ENCODE assay signal across 27 mouse cellular contexts in the genomic region with DNA sequence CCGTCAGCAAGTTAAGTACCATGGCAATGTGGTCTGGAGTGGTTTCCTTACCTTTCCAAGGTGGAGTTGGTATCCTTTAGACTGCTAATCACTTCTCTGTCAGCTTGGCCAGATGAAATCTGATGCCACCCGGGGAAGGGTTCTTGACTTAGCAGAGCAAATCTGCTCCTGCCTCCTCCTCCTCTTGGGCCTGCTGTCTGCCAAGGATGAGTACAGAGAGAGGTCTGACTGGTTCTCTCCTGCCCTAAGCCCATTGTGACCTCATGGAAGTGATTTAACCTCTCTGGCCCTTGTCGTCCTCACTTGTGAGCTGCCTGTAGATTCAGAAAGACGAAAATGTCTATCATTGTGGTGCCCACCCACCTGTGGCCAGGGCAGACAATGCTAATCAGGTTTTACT. TPM values are rescaled to one million over a fixed set of nuclear protein-coding genes. Genes with fewer than 3 reads are reported as not detected.
DNase-seq lines count a peak whose midpoint lies in the region; ATAC-seq and TF ChIP-seq lines count a peak whose summit lies in the region.
"Had no signal": no experiment of that assay in that cellular context is flagged by ENCODE, and none has a peak within 500 bp of the region (broad histone marks: within the 10 kb centered on the region; RNA-seq: fewer than 3 reads in every experiment).

No protein-coding gene starts in this region.

- peak; percentile 5 for DNase-seq in gastrocnemius, postnatal 25 days
- no peak for DNase-seq in gastrocnemius, postnatal 14 days
- DNase-seq in testis, postnatal 14 days (ENCODE audit: low spot score): no peak
- DNase-seq in liver, postnatal 0 days: no peak
- no peak for DNase-seq in cerebellum, adult 11 months
- DNase-seq: adrenal gland, adult 2 months; cerebellum, adult 2 months; cerebellum, postnatal 25 days; gastrocnemius, postnatal 10 days; heart, postnatal 10 days; kidney, adult 9 months; kidney, postnatal 36 days; lung, adult 2 months; lung, postnatal 14 days; right cerebral cortex, adult 18-20 months; right cerebral cortex, postnatal 4 days had no signal

- no peak for ATAC-seq in liver, embryonic 12.5 days
- ATAC-seq in liver, postnatal 0 days: no peak
- ATAC-seq: forebrain, embryonic 15.5 days; hindbrain, postnatal 0 days; intestine, embryonic 16.5 days had no signal

- H3K36me3 ChIP-seq in testis, adult 2 months (ENCODE audit: control insufficient read depth, insufficient read depth, low read length): no peaks in the 10 kb centered on the region
- H3K36me3 ChIP-seq in liver, embryonic 12.5 days: peaks cover 29% of the 10 kb centered on the region
- H3K36me3 ChIP-seq in liver, postnatal 0 days (replicated peaks; ENCODE audit: insufficient read depth, low read length): peaks cover 4% of the 10 kb centered on the region; the same call in 1 of the 2 replicates
- H3K36me3 ChIP-seq: embryonic facial prominence, embryonic 12.5 days; forebrain, embryonic 15.5 days; limb, embryonic 12.5 days had no signal

- H3K4me3 ChIP-seq in testis, adult 2 months (ENCODE audit: control insufficient read depth, low read depth, low read length): peak overlapping the region; percentile 66
- H3K4me3 ChIP-seq in liver, embryonic 12.5 days: no peak overlapping the region; the same call in 1 of the 2 replicates
- no peak overlapping the region for H3K4me3 ChIP-seq in liver, postnatal 0 days (ENCODE audit: low read depth, low read length)
- H3K4me3 ChIP-seq: embryonic facial prominence, embryonic 12.5 days; forebrain, embryonic 15.5 days; heart, embryonic 10.5 days; hindbrain, embryonic 10.5 days; limb, embryonic 12.5 days had no signal

- WGBS in liver, embryonic 12.5 days (ENCODE audit: insufficient replicate concordance): 34% methylated on average over 4 of the region's 4 CpGs
- WGBS in liver, postnatal 0 days (ENCODE audit: insufficient replicate concordance): 56% methylated on average over 4 of the region's 4 CpGs

- no peak for TF ChIP-seq CTCF in testis, adult 2 months (IDR thresholded peaks at IDR 0.05; ENCODE audit: control insufficient read depth, insufficient read depth, insufficient replicate concordance, low read depth, low read length)
- no peak for TF ChIP-seq CTCF in liver, postnatal 0 days (IDR thresholded peaks at IDR 0.05; ENCODE audit: low read depth)

- H3K9ac ChIP-seq in liver, embryonic 12.5 days: peak overlapping the region; percentile 66
- no peak overlapping the region for H3K9ac ChIP-seq in liver, postnatal 0 days (replicated peaks)
- H3K9ac ChIP-seq: embryonic facial prominence, embryonic 12.5 days; forebrain, embryonic 15.5 days; limb, embryonic 12.5 days had no signal

- intact Hi-C loops in gastrocnemius, postnatal 14 days (cut with DNase I; ENCODE audit: low total_unique reads): no loop called here

- peaks cover 7% of the 10 kb centered on the region for H3K4me1 ChIP-seq in testis, adult 2 months (ENCODE audit: control insufficient read depth, insufficient read depth, low read length)
- peaks cover 90% of the 10 kb centered on the region for H3K4me1 ChIP-seq in liver, embryonic 12.5 days
- peaks cover 45% of the 10 kb centered on the region for H3K4me1 ChIP-seq in liver, postnatal 0 days (ENCODE audit: insufficient read depth)

- no peaks in the 10 kb centered on the region for H3K9me3 ChIP-seq in liver, embryonic 12.5 days (replicated peaks)
- no peaks in the 10 kb centered on the region for H3K9me3 ChIP-seq in liver, postnatal 0 days (ENCODE audit: low read length)
- H3K9me3 ChIP-seq: embryonic facial prominence, embryonic 12.5 days; forebrain, embryonic 15.5 days; G1E; heart, embryonic 10.5 days; hindbrain, embryonic 10.5 days; limb, embryonic 12.5 days had no signal

- H3K27me3 ChIP-seq in testis, adult 2 months (ENCODE audit: control insufficient read depth, insufficient read depth, low read length): no peaks in the 10 kb centered on the region
- peaks cover 6% of the 10 kb centered on the region; the same call in 1 of the 2 replicates for H3K27me3 ChIP-seq in liver, embryonic 12.5 days (replicated peaks)
- no peaks in the 10 kb centered on the region for H3K27me3 ChIP-seq in liver, postnatal 0 days (ENCODE audit: insufficient read depth, low read length)
- H3K27me3 ChIP-seq: embryonic facial prominence, embryonic 12.5 days; forebrain, embryonic 15.5 days; limb, embryonic 12.5 days had no signal

- no peak for TF ChIP-seq EP300 in liver, postnatal 0 days (IDR thresholded peaks at IDR 0.05; ENCODE audit: low read depth)

- peak overlapping the region; percentile 35; the same call in 1 of the 2 replicates for H3K27ac ChIP-seq in testis, adult 2 months (ENCODE audit: control insufficient read depth, insufficient read depth, low read depth, low read length)
- no peak overlapping the region for H3K27ac ChIP-seq in liver, embryonic 12.5 days
- H3K27ac ChIP-seq in liver, postnatal 0 days (ENCODE audit: low read depth): no peak overlapping the region
- H3K27ac ChIP-seq: embryonic facial prominence, embryonic 12.5 days; forebrain, embryonic 15.5 days; hindbrain, embryonic 10.5 days; hindbrain, postnatal 0 days; limb, embryonic 12.5 days had no signal

- H3K4me2 ChIP-seq in liver, embryonic 12.5 days: peak overlapping the region; percentile 98
- H3K4me2 ChIP-seq in liver, postnatal 0 days (ENCODE audit: low read depth, low read length): peak overlapping the region; percentile 67
- H3K4me2 ChIP-seq: embryonic facial prominence, embryonic 12.5 days; forebrain, embryonic 15.5 days; limb, embryonic 12.5 days; midbrain, embryonic 11.5 days had no signal

- peak; percentile 56; the same call in 1 of the 2 replicates for TF ChIP-seq POLR2A in testis, adult 2 months (IDR thresholded peaks at IDR 0.05; ENCODE audit: control insufficient read depth, low read depth, low read length)

RNA-seq across cellular contexts. Expression of a gene that starts 4.0 kb away (rescaled TPM):
- total RNA-seq in gastrocnemius, postnatal 25 days (2021): 1 to 10 TPM; 6.0 to 7.5 TPM
- 10 to 100 TPM; 11.3 to 12.4 TPM for total RNA-seq in gastrocnemius, postnatal 14 days (2021)
- polyA plus RNA-seq in testis, adult 2 months (2012; rRNA removed): 21.2 and 25.9 TPM in 2 replicates
- 34.2 and 36.3 TPM in 2 replicates for polyA plus RNA-seq in liver, embryonic 12.5 days (2016; fragmentation: Nextera tagmentation; extraction: Ambion mirVana)
- 6.5 and 8.2 TPM in 2 replicates for polyA plus RNA-seq in liver, postnatal 0 days (2015; fragmentation: Nextera tagmentation; extraction: Ambion mirVana)
